Mouse (Mus musculus) intestine, postnatal 0 days (tissue): ENCODE data around the gene Larp1. TPM values are rescaled to one million over a fixed set of nuclear protein-coding genes. Genes with fewer than 3 reads are reported as not detected.
"Not testable (repeated sequence)": the region's sequence is repeated elsewhere in the genome, so short reads cannot be mapped to it uniquely, and the experiment has no call there.

Experiments
- ATAC-seq: fragments of 200-750 bp; cut with Nextera tagmentation; 2 replicates; pipeline ENCODE4 v1.8.0; 2017; ENCODE audit warnings: mild to moderate bottlenecking, moderate TSS enrichment, moderate library complexity
- H3K27ac ChIP-seq: fragments of 300-500 bp; sonication (generic); 2 replicates; pipeline ENCODE4 v1.5.1; 2014; ENCODE audit warnings: mild to moderate bottlenecking, low read depth, low read length, moderate library complexity
- H3K27me3 ChIP-seq: fragments of 300-500 bp; sonication (generic); replicated peaks from 2 replicates; pipeline ENCODE4 v1.6.1; 2014; ENCODE audit warnings: low read length, mixed read lengths; ENCODE audit not compliant: control insufficient read depth, insufficient read depth
- H3K36me3 ChIP-seq: fragments of 300-500 bp; sonication (generic); 2 replicates; pipeline ENCODE4 v1.6.1; 2014; ENCODE audit warnings: mild to moderate bottlenecking, moderate library complexity; ENCODE audit not compliant: control insufficient read depth, insufficient read depth
- H3K4me1 ChIP-seq: fragments of 300-500 bp; sonication (generic); replicated peaks from 2 replicates; pipeline ENCODE4 v1.6.1; 2014; ENCODE audit warnings: antibody characterized with exemption, low read length, mixed read lengths; ENCODE audit not compliant: control insufficient read depth, insufficient read depth
- H3K4me2 ChIP-seq: fragments of 300-500 bp; sonication (generic); replicated peaks from 2 replicates; pipeline ENCODE4 v1.6.1; 2014; ENCODE audit warnings: low read depth, mild to moderate bottlenecking, moderate library complexity
- H3K4me3 ChIP-seq: fragments of 300-500 bp; sonication (generic); 2 replicates; pipeline ENCODE4 v1.5.1; 2014; ENCODE audit warnings: low read depth, low read length
- H3K9ac ChIP-seq: fragments of 300-500 bp; sonication (generic); 2 replicates; pipeline ENCODE4 v1.6.1; 2014; ENCODE audit warnings: mild to moderate bottlenecking, low read depth, low read length
- H3K9me3 ChIP-seq: fragments of 300-500 bp; sonication (generic); 2 replicates; pipeline ENCODE4 v1.6.1; 2016; ENCODE audit warnings: mixed run types; ENCODE audit not compliant: control insufficient read depth
- CTCF ChIP-seq: sonication (generic); IDR thresholded peaks from 2 replicates; pipeline ENCODE4 v1.5.1; 2016; ENCODE audit warnings: low read depth, mild to moderate bottlenecking, control low read depth, antibody characterized with exemption, moderate library complexity
- WGBS: fragments of 180-500 bp; shearing (Covaris S2); extraction: QIAGEN DNeasy Blood & Tissue Kit; methylation state at CpG from one replicate; pipeline ENCODE4 v1.1.7; 2014; 5-methylcytosine and 5-hydroxymethylcytosine counted together
- polyA plus RNA-seq: library from polyadenylated mRNA; unstranded; fragments of >200 nt; fragmentation: Nextera tagmentation; extraction: Ambion mirVana; gene quantifications from 2 replicates; pipeline ENCODE4 v1.2.1, GENCODE M21; 2015

Larp1 gene
- polyA plus RNA-seq, 1 experiment from 2014 or later: 9.6 TPM

DNA sequence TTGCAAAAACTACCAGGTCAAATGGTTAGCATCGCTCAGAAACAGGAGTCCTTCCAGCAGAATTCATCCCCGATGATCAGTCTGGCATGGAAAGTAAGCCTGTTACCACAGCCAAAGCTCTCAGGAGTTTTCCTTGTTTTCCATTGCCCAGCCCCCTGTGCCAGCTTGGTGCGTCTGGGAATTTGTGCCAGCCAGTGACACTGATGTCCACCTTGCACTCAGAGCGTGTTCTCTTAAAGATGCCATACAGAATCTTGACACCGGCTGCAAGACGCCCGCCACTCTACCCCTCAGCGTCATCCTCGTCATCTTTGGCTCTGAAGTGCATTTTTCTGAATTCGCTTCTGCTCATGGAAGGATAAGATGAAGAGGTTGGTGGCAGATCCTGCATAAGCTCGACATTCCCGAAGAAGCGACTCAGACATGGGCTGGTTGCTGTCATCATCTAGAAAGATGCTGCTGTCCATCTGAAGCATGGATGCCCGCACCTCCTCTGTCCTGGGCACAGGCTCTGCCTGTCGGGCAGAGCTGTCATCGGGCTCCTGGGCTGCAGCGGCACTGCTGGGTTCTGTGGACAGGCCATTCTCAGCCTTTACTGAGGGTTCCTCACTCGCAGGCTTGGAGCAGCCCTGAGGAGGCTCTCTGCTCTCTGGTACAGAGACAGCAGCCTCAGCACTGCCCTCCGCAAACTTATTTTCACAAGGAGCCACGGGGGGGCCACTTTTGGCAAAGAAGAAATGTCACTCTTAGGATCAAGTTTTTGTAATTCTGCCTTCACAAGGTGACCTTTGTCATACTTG, 88.2 kb downstream of the Larp1 start:
- H3K4me3 ChIP-seq: no peak overlapping the region

DNA sequence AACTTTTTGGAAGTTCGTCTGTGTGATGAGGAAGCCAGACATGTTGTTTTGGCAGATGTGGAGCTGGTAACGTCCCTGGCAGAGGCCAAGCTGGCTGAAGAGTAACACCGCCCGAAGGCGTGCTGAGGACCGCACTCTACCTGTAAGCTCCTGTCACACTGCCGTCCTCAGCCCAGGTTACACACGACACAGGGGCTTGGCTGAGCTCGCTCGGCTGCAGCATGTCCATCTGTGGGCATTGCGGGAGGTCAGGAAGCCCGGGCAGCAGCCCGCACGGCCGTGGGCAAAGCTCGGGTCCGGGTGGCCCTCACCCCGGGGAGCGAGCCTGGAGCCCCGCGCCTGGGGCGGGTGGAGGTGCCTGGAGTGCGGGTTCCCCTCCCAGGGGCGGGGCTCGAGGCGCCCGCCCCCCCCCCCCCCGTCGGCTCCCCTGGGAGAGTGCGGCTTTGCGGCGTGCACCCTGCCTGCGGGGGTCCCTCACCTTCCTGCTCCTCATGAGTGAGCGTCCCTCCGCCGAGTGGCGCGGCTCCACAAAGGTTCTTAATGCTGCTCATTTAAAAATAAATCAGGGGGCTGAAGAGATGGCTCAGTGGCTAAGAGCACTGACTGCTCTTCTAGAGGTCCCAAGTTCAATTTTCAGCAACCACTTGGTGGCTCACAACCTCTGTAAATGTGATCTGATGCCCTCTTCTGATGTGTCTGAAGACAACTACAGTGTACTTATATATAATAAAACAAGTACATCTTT, 88.9 kb downstream of the Larp1 start:
- Histone ChIP-seq H3K27ac (no peak overlapping the region), H3K4me3 (peak overlapping the region; percentile 33), H3K9me3 (no peaks in the 10 kb centered on the region), H3K4me1 (no peaks in the 10 kb centered on the region), H3K9ac (no peak overlapping the region), H3K27me3 (no peaks in the 10 kb centered on the region), H3K36me3 (no peaks in the 10 kb centered on the region), H3K4me2 (peak overlapping the region; percentile 74)
- ATAC-seq: peak; percentile 34; the same call in 1 of the 2 replicates
- 6% methylated on average over 27 of the region's 38 CpGs for WGBS
- no peak for TF ChIP-seq CTCF

More for the DNA sequence above, 88.2 kb downstream of the Larp1 start:
- no peak for ATAC-seq
- Histone ChIP-seq H3K4me2 (peak overlapping the region; percentile 74), H3K9me3 (no peaks in the 10 kb centered on the region), H3K4me1 (no peaks in the 10 kb centered on the region), H3K36me3 (no peaks in the 10 kb centered on the region), H3K9ac (no peak overlapping the region), H3K27me3 (no peaks in the 10 kb centered on the region), H3K27ac (no peak overlapping the region)
- WGBS: 61% methylated on average over 20 of the region's 20 CpGs
- no peak; the same call in 1 of the 2 replicates for TF ChIP-seq CTCF

DNA sequence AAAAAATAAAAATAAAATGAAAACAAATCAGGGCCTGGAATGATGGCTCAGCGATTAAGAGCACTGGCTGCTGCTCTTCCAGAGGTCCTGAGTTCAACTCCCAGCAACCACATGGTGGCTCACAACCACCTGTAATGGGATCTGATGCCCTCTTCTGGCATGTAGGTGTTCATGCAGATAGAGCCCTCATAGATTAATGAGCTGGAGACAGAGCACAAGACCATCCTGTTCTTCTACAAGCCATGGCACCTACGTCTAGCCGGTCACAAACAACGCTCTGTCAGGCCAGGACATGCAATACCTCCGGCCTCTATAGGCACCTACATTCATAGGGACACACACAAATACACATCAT, 89.5 kb downstream of the Larp1 start:
- H3K27me3 ChIP-seq, H3K27ac ChIP-seq, H3K36me3 ChIP-seq, H3K9me3 ChIP-seq, H3K4me3 ChIP-seq, H3K4me1 ChIP-seq, ATAC-seq, H3K9ac ChIP-seq: not testable (repeated sequence)
- 75% methylated on average over 5 of the region's 5 CpGs for WGBS
- H3K4me2 ChIP-seq: peak overlapping the region; percentile 74
- peak; percentile 65 for TF ChIP-seq CTCF

DNA sequence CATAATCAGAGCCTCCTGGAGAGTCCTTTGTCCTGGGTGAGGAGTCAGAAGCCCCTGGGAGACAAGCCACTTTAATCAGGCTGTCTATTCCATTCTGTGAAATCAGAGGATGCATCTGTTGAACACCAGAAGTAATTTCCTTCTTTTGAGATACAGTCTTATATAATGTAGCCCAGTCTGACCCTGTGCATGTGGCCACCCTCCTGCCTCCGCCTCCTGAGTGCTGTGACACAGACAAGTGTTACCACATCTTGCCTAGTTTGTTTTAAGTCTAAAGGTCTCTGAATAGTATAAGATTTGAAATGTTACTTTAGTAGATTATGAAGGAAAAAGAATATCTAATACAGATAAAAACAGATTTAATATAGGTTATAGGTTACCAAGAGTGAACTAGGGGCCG, 91.1 kb downstream of the Larp1 start:
- Histone ChIP-seq H3K27ac (no peak overlapping the region), H3K36me3 (no peaks in the 10 kb centered on the region), H3K4me2 (no peak overlapping the region), H3K27me3 (no peaks in the 10 kb centered on the region), H3K4me3 (no peak overlapping the region), H3K9ac (no peak overlapping the region), H3K9me3 (no peaks in the 10 kb centered on the region), H3K4me1 (peaks cover 3% of the 10 kb centered on the region; the same call in 1 of the 2 replicates)
- no peak for TF ChIP-seq CTCF
- ATAC-seq: no peak
- WGBS: 80% methylated on average over 2 of the region's 2 CpGs

DNA sequence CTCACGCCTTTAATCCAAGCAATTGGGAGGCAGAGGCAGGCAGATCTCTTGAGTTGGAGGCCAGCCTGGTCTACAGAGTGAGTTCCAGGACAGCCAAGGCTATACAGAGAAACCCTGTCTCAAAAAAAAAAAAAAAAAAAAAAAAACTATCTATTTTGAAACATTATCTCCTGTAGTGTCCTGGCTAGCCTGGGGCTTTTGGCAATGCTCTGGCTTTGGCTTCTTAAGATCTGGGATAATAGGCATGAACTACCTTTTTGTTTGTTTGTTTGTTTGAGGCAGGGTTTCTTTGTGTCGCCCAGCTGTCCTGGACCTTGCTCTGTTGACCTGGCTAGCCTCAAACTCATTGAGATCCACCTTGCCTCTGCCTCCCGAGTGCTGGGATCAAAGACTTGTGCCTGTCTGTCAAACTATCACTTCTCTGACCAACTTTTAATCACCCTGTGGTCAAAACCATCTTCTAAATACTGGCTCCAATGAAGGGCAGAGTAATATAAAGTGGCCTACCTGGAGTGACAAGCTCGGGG, 92.4 kb downstream of the Larp1 start:
- 77% methylated on average over 4 of the region's 4 CpGs for whole genome bisulfite sequencing
- Histone ChIP-seq H3K27ac (no peak overlapping the region), H3K4me3 (no peak overlapping the region), H3K36me3 (no peaks in the 10 kb centered on the region), H3K4me2 (no peak overlapping the region), H3K9ac (no peak overlapping the region), H3K4me1 (peaks cover 3% of the 10 kb centered on the region; the same call in 1 of the 2 replicates), H3K9me3 (no peaks in the 10 kb centered on the region), H3K27me3 (no peaks in the 10 kb centered on the region)
- ATAC-seq: no peak
- TF ChIP-seq CTCF: no peak

DNA sequence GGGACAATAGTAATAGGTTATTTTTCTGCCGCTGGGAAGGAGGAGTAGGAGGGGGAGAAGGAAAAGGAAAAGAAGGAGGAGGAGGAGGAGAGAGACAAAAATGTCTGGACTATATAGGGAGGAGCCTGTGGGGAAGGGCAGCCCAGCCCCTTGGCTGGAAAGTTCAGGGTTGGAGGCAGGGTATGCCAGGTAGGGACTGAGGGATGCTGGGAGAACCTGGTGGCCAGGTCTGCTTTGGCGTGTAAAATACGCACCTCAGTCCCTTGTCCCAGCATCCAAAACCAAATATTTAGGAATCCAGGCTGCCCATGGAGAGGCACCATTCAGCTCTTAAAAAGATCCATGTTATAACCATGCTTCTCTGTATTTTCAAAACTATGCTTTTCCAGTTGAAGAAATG, 93.3 kb downstream of the Larp1 start:
- Histone ChIP-seq H3K4me2 (no peak overlapping the region), H3K27me3 (no peaks in the 10 kb centered on the region), H3K36me3 (no peaks in the 10 kb centered on the region), H3K4me1 (peaks cover 3% of the 10 kb centered on the region; the same call in 1 of the 2 replicates), H3K4me3 (no peak overlapping the region), H3K27ac (no peak overlapping the region), H3K9ac (no peak overlapping the region), H3K9me3 (no peaks in the 10 kb centered on the region)
- TF ChIP-seq CTCF: no peak
- ATAC-seq: no peak
- 81% methylated on average over 3 of the region's 3 CpGs for WGBS
